Mouse (Mus musculus) urinary bladder, adult 18-20 months (tissue): ENCODE data around the gene Gpc6.

Source experiments
- DNase-seq, 2 experiments: peaks; one replicate each; pipeline ENCODE4 v3.0.0; 2022; ENCODE audit warnings: low spot score in 2 of 2, mixed read lengths in 2 of 2

Gene Gpc6

GRCm38 (mm10) chr14:118005697-118006096 lies 1080.6 kb downstream of the Gpc6 start:
- DNase-seq = peak in 1 of 2 experiments; percentile 9

- DNase-seq = no peak
Observed at GRCm38 (mm10) chr14:118009541-118009940, 1084.4 kb downstream of the Gpc6 start.

GRCm38 (mm10) chr14:118013237-118013636 lies 1088.1 kb downstream of the Gpc6 start:
- DNase-seq = no peak

- no peak for DNase-seq
Observed at GRCm38 (mm10) chr14:118019314-118019713, 1094.2 kb downstream of the Gpc6 start.

- no peak for DNase-seq
Observed at GRCm38 (mm10) chr14:118021867-118022543, 1096.9 kb downstream of the Gpc6 start.
